Mouse (Mus musculus) heart, adult 2 months (tissue): Measurements from ENCODE around the gene Ddx18.

Source experiments
- CTCF ChIP-seq: fragments of 200-600 bp; IDR thresholded peaks from 2 replicates; pipeline ENCODE4 v1.8.1; 2022; ENCODE audit warnings: antibody characterized with exemption, mild to moderate bottlenecking, moderate library complexity
- POLR2A ChIP-seq: fragments of 200-500 bp; IDR thresholded peaks from 2 replicates; pipeline ENCODE4 v1.6.1; 2011; ENCODE audit warnings: mild to moderate bottlenecking, low read depth, low read length, control low read depth; ENCODE audit not compliant: insufficient read depth

- TF ChIP-seq POLR2A, result no peak
- no peak for TF ChIP-seq CTCF
Observed at GRCm38 (mm10) chr1:121531439-121531838, 36.4 kb downstream of the Ddx18 start.
